Mouse (Mus musculus): ENCODE measurements around the gene Lingo3. TPM values are rescaled to one million over a fixed set of nuclear protein-coding genes. Genes with fewer than 3 reads are reported as not detected.

Lingo3 gene
- polyA plus RNA-seq, 1 experiment from 2014 or later: 0.79 TPM

DNA sequence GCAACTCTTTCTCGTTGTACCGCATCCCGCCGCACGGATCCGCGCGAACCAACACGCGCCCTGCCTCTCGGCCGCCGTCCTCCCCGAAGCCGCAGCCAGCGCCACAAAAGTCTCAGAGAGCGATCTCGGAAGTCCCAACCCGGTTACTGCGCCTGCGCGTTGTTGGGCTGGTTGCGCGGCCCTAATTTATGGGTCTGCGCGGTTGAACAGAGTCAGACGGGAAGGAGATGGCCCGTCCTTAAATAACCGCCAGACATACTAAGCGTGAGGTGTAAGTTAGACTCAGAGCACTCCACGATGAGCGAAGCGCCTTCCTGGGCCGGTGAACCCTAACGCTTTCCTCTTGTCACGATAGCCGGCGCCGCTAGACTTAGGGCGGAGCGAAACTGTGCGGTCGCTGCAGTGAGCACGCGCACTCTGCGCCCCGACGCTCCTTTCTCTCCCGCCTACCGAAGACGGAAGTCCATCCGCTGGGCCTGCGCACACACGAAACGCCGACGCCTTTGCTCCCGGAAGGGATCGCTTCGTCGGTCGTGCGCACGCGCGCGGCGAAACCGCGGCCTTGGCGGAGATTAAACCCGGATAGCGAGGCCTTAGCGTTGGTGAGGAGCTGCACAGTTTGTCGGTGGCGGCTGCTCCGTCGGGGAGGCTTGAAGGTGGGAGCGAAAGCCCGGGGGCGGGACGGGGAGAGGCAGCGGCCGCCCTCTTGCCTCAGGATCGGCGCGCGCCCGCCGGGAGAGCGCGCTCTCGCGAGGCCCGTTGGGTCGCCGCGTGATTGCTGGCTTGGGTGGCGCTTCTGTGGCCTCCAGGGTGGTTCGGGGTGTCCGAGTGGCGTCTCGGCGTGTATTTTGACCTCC is 45.5 kb downstream of the Lingo3 start, which contains the start of the genes Sf3a2 and Plekhj1:
TSS of gene Sf3a2 (plus strand) at position 49 of the 857 bp plus-strand sequence.
TSS of gene Plekhj1 (minus strand) at position 477 of the 857 bp plus-strand sequence.
- H3K27me3 ChIP-seq: no peaks in the 10 kb centered on the region
- ATAC-seq (ENCODE audit: insufficient number of reproducible peaks, insufficient read depth, low FRiP score, low TSS enrichment, low read depth): peak; percentile 87
- H3K36me3 ChIP-seq: peaks cover 70% of the 10 kb centered on the region
- peak within 1 kb of the TSS; percentile 99 for H3K9ac ChIP-seq (replicated peaks)
- WGBS: under 1% methylated on average over 104 of the region's 104 CpGs
- no peaks in the 10 kb centered on the region for H3K9me3 ChIP-seq
- H3K4me3 ChIP-seq (replicated peaks): peak within 1 kb of the TSS; percentile 89
- peak within 1 kb of the TSS; percentile 78 for H3K4me2 ChIP-seq
- H3K27ac ChIP-seq: peak within 1 kb of the TSS; percentile 97
- H3K4me1 ChIP-seq (replicated peaks): peaks cover 23% of the 10 kb centered on the region

DNA sequence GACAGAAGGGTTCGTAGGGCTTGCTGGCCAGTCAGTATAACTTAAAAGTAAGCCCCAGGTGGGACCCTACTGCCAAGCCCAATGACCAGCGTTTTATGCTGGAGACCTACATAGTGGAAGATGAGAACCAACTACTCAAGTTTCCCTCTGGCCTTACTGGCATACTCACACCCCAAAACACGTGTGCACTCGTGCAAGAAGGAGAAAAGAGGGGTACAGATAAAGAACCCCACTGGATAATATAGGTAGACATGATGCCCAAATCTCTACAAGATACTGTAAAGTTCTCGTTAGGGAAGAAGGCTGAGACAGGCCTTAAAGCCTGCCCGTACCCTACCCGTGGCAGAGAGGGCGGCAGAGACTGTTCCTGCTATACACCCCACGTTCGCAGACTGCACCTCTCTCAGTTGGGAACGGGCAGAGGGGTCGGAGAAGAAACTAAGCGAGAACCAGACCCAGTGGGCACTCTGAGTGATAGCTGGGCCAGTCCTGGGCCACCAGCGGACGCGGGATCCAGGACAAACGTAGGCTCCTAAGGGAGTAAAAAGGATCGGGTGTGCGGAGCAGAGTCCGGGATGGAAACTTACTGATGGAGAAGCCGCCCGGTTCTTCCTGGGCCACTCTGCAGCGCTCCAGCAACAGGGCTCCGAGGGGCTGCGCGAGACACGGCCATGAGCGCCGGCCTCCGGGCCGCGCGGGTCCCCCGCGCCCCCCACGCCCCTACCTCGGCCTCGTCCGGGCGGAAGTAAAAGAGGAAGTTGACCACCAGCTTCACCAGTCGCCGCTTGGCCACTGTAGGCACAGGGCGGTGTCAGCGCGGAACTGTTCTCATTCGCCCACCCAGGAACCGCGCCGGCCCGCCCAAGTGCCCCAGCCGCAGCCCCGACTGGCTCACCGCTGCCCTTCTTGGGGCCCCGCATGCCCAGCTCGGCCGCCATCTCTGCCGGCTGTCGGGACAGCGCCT is 46.4 kb downstream of the Lingo3 start:
- WGBS: 2% methylated on average over 59 of the region's 59 CpGs
- H3K36me3 ChIP-seq: peaks cover 70% of the 10 kb centered on the region

DNA sequence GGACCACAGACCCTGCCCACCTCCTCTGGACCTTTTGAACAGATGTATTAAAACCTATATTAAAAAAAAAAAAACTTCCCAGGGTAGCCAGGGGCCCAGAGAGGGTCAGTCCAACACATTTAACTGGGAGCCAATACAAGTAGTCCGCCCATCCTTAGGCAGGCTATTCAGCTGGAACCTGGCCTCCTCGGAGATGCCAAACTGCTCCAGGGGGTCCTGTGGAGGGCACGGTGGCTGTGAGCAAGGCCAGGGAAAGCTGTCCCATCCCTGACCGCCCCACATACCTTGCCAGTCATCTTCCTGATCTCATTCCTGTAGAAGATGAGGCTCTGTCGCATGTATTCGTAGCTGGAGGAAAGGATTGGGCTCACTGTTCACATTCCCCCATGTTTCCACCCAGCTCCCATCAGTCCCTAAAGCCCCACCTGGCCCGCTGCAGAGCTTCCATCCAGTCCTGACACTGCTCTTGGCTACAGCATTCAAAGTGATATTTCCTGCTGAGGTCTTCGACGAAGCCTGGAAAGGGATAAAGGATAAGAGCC is 47.5 kb downstream of the Lingo3 start:
- Histone ChIP-seq H3K27ac (no peak overlapping the region), H3K9ac (replicated peaks) (peak overlapping the region; percentile 99; the same call in 1 of the 2 replicates), H3K4me1 (replicated peaks) (peaks cover 23% of the 10 kb centered on the region), H3K9me3 (no peaks in the 10 kb centered on the region), H3K36me3 (peaks cover 70% of the 10 kb centered on the region), H3K27me3 (no peaks in the 10 kb centered on the region), H3K4me2 (peak overlapping the region; percentile 78), H3K4me3 (replicated peaks) (peak overlapping the region; percentile 89)
- 91% methylated on average over 9 of the region's 9 CpGs for WGBS
- ATAC-seq (ENCODE audit: insufficient number of reproducible peaks, insufficient read depth, low FRiP score, low TSS enrichment, low read depth): no peak

More for the DNA sequence above, 46.4 kb downstream of the Lingo3 start:
- H3K27me3 ChIP-seq: no peaks in the 10 kb centered on the region
- H3K27ac ChIP-seq: peak overlapping the region; percentile 97
- H3K9ac ChIP-seq (replicated peaks): peak overlapping the region; percentile 99
- H3K4me2 ChIP-seq: peak overlapping the region; percentile 78
- H3K4me3 ChIP-seq (replicated peaks): peak overlapping the region; percentile 89
- ATAC-seq (ENCODE audit: insufficient number of reproducible peaks, insufficient read depth, low FRiP score, low TSS enrichment, low read depth): peak; percentile 49
- peaks cover 23% of the 10 kb centered on the region for H3K4me1 ChIP-seq (replicated peaks)
- no peaks in the 10 kb centered on the region for H3K9me3 ChIP-seq

DNA sequence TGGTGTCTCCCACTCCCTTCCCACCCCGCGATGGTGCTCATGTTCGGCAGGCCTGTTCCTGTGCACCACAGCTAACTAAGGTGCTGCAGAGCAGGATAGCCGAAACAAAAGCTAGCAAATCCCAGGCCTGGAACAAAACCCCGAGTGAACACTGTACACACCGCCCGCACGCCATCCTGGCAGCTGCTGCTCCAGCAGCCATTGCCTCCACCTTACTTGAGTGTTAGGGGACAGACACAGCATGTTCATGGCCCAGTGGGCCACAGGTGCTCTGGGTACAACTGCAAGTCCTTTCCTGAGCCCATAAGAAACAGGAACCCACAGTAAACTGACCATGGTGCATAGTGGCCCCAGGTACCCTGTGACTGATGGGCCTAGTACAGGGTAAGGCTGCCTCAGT is 49.1 kb downstream of the Lingo3 start:
- H3K9ac ChIP-seq (replicated peaks): no peak overlapping the region

DNA sequence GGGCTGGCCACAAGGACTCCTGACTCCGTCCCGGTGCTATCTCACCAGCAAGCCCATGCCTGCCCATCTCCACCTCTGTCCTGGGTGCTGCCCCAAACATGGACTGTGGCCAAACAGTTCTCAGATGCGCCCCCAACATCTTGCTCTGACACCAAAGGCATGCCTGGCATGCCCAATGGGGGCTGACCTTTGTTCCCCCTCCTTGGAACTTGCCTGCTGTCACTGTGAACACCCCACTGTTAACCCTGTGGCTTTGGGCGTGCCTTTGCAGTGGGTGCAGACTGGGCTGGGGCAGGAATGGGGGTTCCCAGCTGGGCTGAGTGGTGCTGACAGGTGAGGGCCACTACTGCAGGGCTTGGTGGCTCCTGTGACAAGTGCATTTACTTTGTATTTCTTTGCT is 50.0 kb downstream of the Lingo3 start:
- Histone ChIP-seq H3K4me2 (no peak overlapping the region), H3K9me3 (no peaks in the 10 kb centered on the region), H3K9ac (replicated peaks) (no peak overlapping the region), H3K27ac (no peak overlapping the region), H3K27me3 (no peaks in the 10 kb centered on the region), H3K36me3 (peaks cover 80% of the 10 kb centered on the region), H3K4me3 (replicated peaks) (no peak overlapping the region), H3K4me1 (replicated peaks) (peaks cover 10% of the 10 kb centered on the region)
- WGBS: 89% methylated on average over 4 of the region's 4 CpGs
- ATAC-seq (ENCODE audit: insufficient number of reproducible peaks, insufficient read depth, low FRiP score, low TSS enrichment, low read depth): no peak

More for the DNA sequence above, 49.1 kb downstream of the Lingo3 start:
- ATAC-seq (ENCODE audit: insufficient number of reproducible peaks, insufficient read depth, low FRiP score, low TSS enrichment, low read depth): no peak
- Histone ChIP-seq H3K4me1 (replicated peaks) (peaks cover 14% of the 10 kb centered on the region), H3K27me3 (no peaks in the 10 kb centered on the region), H3K27ac (no peak overlapping the region), H3K4me2 (no peak overlapping the region), H3K36me3 (peaks cover 71% of the 10 kb centered on the region), H3K9me3 (no peaks in the 10 kb centered on the region), H3K4me3 (replicated peaks) (no peak overlapping the region)
- 89% methylated on average over 8 of the region's 8 CpGs for WGBS

DNA sequence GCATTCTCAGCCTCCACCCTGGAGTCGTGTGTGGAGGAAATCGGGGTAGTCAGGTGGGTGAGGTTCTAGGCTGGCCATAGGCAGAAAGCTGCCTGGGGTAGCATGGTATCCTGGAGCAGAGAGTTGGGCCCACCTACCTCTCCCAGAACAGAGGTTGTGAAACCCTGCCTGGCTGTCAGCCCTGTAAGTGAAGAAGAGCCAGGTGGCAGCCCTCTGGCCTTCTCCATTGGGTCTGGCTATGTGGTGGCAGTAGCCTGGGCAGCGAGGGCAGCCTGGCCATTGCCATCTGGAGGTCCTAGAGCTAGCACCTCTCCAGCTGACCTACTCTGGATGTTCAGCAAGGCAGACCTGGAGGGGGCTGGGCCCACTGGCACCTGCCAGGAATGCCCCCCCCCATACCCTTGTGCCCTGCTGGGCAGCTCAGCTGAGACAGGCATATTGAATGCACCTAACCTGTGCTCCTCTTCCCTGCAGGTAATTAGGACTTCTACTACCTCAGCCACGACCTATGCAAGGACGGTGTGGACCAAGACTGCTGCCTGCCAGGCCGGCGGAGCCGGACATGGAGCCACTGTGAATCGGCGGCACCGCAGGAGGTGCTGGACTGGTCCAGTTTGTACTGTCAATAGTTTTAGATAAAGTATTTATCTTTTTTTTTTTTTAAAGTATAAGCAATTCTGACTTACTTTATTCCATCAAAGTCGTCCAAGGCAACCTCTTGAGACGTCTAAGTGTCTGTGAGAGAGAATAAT is 50.6 kb downstream of the Lingo3 start:
- no peak overlapping the region for H3K4me2 ChIP-seq
- H3K27me3 ChIP-seq: no peaks in the 10 kb centered on the region
- no peaks in the 10 kb centered on the region for H3K9me3 ChIP-seq
- H3K9ac ChIP-seq (replicated peaks): no peak overlapping the region
- ATAC-seq (ENCODE audit: insufficient number of reproducible peaks, insufficient read depth, low FRiP score, low TSS enrichment, low read depth): no peak
- H3K4me3 ChIP-seq (replicated peaks): no peak overlapping the region
- no peak overlapping the region for H3K27ac ChIP-seq
- peaks cover 10% of the 10 kb centered on the region for H3K4me1 ChIP-seq (replicated peaks)
- WGBS: 90% methylated on average over 13 of the region's 13 CpGs
- peaks cover 86% of the 10 kb centered on the region for H3K36me3 ChIP-seq

DNA sequence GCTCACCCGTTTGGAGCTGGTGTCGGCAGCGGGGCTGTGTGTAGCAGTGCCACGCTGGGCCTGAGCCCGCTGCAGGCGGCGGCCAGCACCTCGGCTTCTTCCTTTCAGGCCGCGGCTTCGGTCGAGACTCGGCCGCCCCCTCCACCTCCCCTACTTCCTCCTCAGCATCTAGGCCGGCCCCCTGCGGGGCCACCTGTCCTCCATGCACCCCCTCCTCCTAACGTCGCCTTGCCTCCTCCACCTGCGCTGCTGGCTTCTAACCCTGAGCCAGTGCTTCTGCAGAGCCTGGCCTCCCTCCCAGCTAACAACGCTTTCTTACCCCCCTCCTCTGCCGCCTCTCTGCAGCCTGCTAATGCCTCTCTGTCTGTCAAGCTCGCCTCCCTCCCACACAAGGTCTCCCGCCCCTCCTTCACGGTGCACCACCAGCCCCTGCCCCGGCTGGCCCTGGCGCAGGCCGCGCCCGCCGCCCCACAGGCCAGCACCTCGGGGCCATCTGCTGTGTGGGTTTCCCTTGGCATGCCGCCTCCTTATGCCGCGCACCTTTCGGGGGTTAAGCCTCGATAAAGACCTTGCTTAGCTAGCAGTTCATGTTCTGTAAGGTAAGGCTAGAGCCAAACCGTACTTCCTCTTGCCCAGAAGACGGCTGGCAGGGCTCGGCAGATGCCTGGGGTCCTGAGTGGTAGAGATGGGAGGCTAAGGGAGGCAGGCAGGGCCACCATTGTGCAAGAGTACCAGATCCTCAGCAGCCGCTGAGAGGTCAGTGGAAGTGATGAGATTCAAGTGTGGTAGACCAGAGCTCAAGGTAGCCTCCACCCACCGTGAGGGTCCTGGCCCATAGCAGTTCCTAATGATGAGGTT is 51.4 kb downstream of the Lingo3 start:
- H3K9me3 ChIP-seq: no peaks in the 10 kb centered on the region
- peak overlapping the region; percentile 17; the same call in 1 of the 2 replicates for H3K27ac ChIP-seq
- no peaks in the 10 kb centered on the region for H3K27me3 ChIP-seq
- ATAC-seq (ENCODE audit: insufficient number of reproducible peaks, insufficient read depth, low FRiP score, low TSS enrichment, low read depth): no peak
- H3K4me1 ChIP-seq (replicated peaks): peaks cover 10% of the 10 kb centered on the region
- no peak overlapping the region for H3K4me3 ChIP-seq (replicated peaks)
- peaks cover 94% of the 10 kb centered on the region for H3K36me3 ChIP-seq
- H3K9ac ChIP-seq (replicated peaks): no peak overlapping the region
- no peak overlapping the region for H3K4me2 ChIP-seq
- 73% methylated on average over 41 of the region's 41 CpGs for WGBS

DNA sequence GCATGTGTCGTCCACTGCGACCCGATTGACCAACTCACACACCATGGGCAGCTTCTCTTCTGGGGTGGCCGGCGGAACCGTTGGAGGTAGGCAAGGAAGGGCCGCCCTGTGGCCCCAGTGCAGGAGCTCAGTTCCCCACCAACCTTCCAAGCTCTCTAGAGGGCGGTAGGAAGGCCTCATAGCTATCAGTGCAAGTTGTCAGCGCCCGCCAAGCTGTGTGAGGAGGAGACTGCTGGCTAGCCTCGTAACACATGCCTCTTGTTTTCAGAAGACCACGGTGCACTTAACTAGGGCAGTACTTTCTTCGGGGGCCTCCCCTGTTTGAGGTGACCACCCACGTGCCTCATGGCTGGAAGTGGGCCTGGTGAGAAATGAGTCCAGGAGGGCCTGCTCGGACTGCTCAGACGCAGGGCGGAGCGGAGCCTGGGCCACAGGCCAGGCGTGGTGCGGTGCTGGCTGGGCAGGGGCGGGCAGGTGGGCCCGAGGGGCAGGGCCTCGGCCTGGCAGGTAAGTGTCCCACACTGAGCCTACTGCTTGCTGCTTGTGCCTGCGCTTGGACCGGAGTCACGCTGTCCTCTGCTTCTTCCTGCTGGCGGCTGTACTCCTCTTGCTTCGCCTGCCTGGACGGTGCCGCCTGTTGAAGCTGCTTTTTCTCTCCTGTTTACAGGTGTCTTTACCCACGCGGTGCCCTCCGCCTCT is 52.2 kb downstream of the Lingo3 start:
- H3K27ac ChIP-seq: 0 out of 2 replicates have a peak overlapping the region, but pooled peaks have one; percentile 17
- no peak overlapping the region for H3K4me3 ChIP-seq (replicated peaks)
- H3K4me2 ChIP-seq: no peak overlapping the region
- no peaks in the 10 kb centered on the region for H3K9me3 ChIP-seq
- H3K36me3 ChIP-seq: peaks cover 98% of the 10 kb centered on the region
- H3K9ac ChIP-seq (replicated peaks): 0 out of 2 replicates have a peak overlapping the region, but pooled peaks have one; percentile 18
- WGBS: 81% methylated on average over 33 of the region's 33 CpGs
- no peaks in the 10 kb centered on the region for H3K27me3 ChIP-seq
- H3K4me1 ChIP-seq (replicated peaks): peaks cover 4% of the 10 kb centered on the region
- ATAC-seq (ENCODE audit: insufficient number of reproducible peaks, insufficient read depth, low FRiP score, low TSS enrichment, low read depth): no peak

DNA sequence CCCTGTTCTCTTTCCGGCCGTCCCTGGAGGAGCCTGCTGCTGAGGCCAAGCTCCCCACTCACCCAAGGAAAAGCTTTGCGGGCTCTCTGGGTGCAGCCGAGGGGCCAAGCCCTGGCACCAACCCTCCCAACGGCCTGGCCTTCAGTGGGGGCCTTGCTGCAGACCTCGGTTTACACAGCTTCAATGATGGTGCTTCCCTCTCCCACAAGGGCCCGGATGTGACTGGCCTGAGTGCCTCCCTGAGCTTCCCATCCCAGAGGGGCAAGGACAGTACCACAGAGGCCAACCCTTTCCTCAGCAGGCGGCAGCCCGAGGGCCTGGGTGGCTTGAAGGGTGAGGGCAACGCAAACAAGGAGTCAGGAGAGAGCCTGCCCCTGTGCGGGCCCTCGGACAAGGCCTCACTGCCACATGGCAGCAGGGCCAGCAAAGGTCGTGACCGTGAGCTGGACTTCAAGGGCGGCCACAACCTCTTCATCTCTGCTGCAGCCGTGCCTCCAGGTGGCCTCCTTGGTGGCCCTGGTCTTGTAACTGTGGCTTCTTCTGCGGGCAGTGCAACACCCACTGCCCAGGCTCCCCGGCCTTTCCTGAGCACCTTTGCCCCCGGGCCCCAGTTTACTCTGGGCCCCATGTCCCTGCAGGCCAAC is 53.0 kb downstream of the Lingo3 start:
- H3K9ac ChIP-seq (replicated peaks): no peak overlapping the region
- no peak overlapping the region for H3K4me2 ChIP-seq
- H3K27ac ChIP-seq: no peak overlapping the region
- H3K4me3 ChIP-seq (replicated peaks): no peak overlapping the region
- H3K4me1 ChIP-seq (replicated peaks): no peaks in the 10 kb centered on the region; the same call in 1 of the 2 replicates
- H3K27me3 ChIP-seq: no peaks in the 10 kb centered on the region
- no peaks in the 10 kb centered on the region for H3K9me3 ChIP-seq
- ATAC-seq (ENCODE audit: insufficient number of reproducible peaks, insufficient read depth, low FRiP score, low TSS enrichment, low read depth): no peak
- 88% methylated on average over 19 of the region's 19 CpGs for WGBS
- peaks cover 98% of the 10 kb centered on the region for H3K36me3 ChIP-seq
